ENCODE assay signal across 10 mouse cellular contexts in genomic region chr13:53118398-53118797, GRCm38 (mm10).
DNase-seq lines count a peak whose midpoint lies in the region; ATAC-seq and TF ChIP-seq lines count a peak whose summit lies in the region.
"Had no signal": no experiment of that assay in that cellular context is flagged by ENCODE, and none has a peak within 500 bp of the region (broad histone marks: within the 10 kb centered on the region; RNA-seq: fewer than 3 reads in every experiment).

No protein-coding gene starts in this region.

- peak; percentile 47 for TF ChIP-seq CTCF in forebrain, postnatal 0 days (IDR thresholded peaks at IDR 0.05; ENCODE audit: low read depth)
- peak; percentile 62 for TF ChIP-seq CTCF in lung, embryonic 14.5 days (IDR thresholded peaks at IDR 0.05; ENCODE audit: low read depth)
- TF ChIP-seq CTCF in brain, embryonic 14.5 days (IDR thresholded peaks at IDR 0.05; ENCODE audit: borderline replicate concordance, extremely low read depth, insufficient read depth, insufficient read length): peak; percentile 45; the same call in 1 of the 2 replicates
- peak; percentile 68 for TF ChIP-seq CTCF in stomach, postnatal 0 days (IDR thresholded peaks at IDR 0.05; ENCODE audit: low read depth)

- no peaks in the 10 kb centered on the region for H3K36me3 ChIP-seq in forebrain, postnatal 0 days (ENCODE audit: insufficient read depth)
- no peaks in the 10 kb centered on the region for H3K36me3 ChIP-seq in forebrain, embryonic 14.5 days (ENCODE audit: control insufficient read depth, insufficient read depth, low read length)
- H3K36me3 ChIP-seq in lung, embryonic 14.5 days (ENCODE audit: insufficient read depth): peaks cover 46% of the 10 kb centered on the region
- peaks cover 2% of the 10 kb centered on the region; the same call in 1 of the 2 replicates for H3K36me3 ChIP-seq in stomach, postnatal 0 days (ENCODE audit: control insufficient read depth, insufficient read depth, low read length)

- no peak for TF ChIP-seq EP300 in stomach, postnatal 0 days (optimal IDR thresholded peaks at IDR 0.05)

- ATAC-seq in forebrain, postnatal 0 days: no peak
- ATAC-seq in forebrain, embryonic 14.5 days: no peak
- ATAC-seq in lung, embryonic 14.5 days (ENCODE audit: insufficient read depth): no peak
- ATAC-seq in stomach, postnatal 0 days (ENCODE audit: low FRiP score, low TSS enrichment): no peak

- H3K27ac ChIP-seq in forebrain, postnatal 0 days (ENCODE audit: low read depth, low read length): no peak overlapping the region
- no peak overlapping the region for H3K27ac ChIP-seq in forebrain, embryonic 14.5 days (ENCODE audit: low read depth, low read length)
- no peak overlapping the region for H3K27ac ChIP-seq in lung, embryonic 14.5 days (ENCODE audit: low read depth)
- H3K27ac ChIP-seq in stomach, postnatal 0 days (replicated peaks): no peak overlapping the region

- peaks cover 7% of the 10 kb centered on the region; the same call in 1 of the 2 replicates for H3K4me1 ChIP-seq in forebrain, postnatal 0 days (ENCODE audit: insufficient read depth)
- peaks cover 15% of the 10 kb centered on the region for H3K4me1 ChIP-seq in forebrain, embryonic 14.5 days (ENCODE audit: control insufficient read depth, insufficient read depth, low read length)
- H3K4me1 ChIP-seq in lung, embryonic 14.5 days (ENCODE audit: insufficient read depth): peaks cover 10% of the 10 kb centered on the region; the same call in 1 of the 2 replicates
- no peaks in the 10 kb centered on the region for H3K4me1 ChIP-seq in stomach, postnatal 0 days (replicated peaks; ENCODE audit: control insufficient read depth, insufficient read depth)

- H3K9me3 ChIP-seq in forebrain, postnatal 0 days (ENCODE audit: low read length): no peaks in the 10 kb centered on the region
- no peaks in the 10 kb centered on the region for H3K9me3 ChIP-seq in forebrain, embryonic 14.5 days (replicated peaks; ENCODE audit: control insufficient read depth, low read length)
- H3K9me3 ChIP-seq in lung, embryonic 14.5 days (ENCODE audit: low read depth, low read length): no peaks in the 10 kb centered on the region
- H3K9me3 ChIP-seq in stomach, postnatal 0 days (ENCODE audit: control insufficient read depth, low read length): no peaks in the 10 kb centered on the region

- 79% methylated on average over 13 of the region's 13 CpGs for WGBS in forebrain, postnatal 0 days
- WGBS in forebrain, embryonic 14.5 days: 77% methylated on average over 13 of the region's 13 CpGs
- WGBS in lung, embryonic 14.5 days: 86% methylated on average over 13 of the region's 13 CpGs
- WGBS in stomach, postnatal 0 days: 88% methylated on average over 13 of the region's 13 CpGs

- H3K9ac ChIP-seq in forebrain, postnatal 0 days: no peak overlapping the region
- no peak overlapping the region for H3K9ac ChIP-seq in forebrain, embryonic 14.5 days (ENCODE audit: low read length)
- no peak overlapping the region for H3K9ac ChIP-seq in lung, embryonic 14.5 days
- H3K9ac ChIP-seq in stomach, postnatal 0 days (ENCODE audit: low read length): no peak overlapping the region

- TF ChIP-seq POLR2A in brain, embryonic 14.5 days (IDR thresholded peaks at IDR 0.05; ENCODE audit: borderline replicate concordance, extremely low read depth, insufficient read depth, insufficient read length, poor library complexity, severe bottlenecking): no peak

- no peaks in the 10 kb centered on the region for H3K27me3 ChIP-seq in forebrain, postnatal 0 days (ENCODE audit: insufficient read depth, low read length)
- no peaks in the 10 kb centered on the region for H3K27me3 ChIP-seq in forebrain, embryonic 14.5 days (replicated peaks; ENCODE audit: control insufficient read depth, insufficient read depth, low read length)
- no peaks in the 10 kb centered on the region for H3K27me3 ChIP-seq in lung, embryonic 14.5 days (ENCODE audit: insufficient read depth, low read length)
- H3K27me3 ChIP-seq in stomach, postnatal 0 days (ENCODE audit: control insufficient read depth, insufficient read depth, low read length): no peaks in the 10 kb centered on the region

- no peak for DNase-seq in forebrain, postnatal 0 days
- no peak for DNase-seq in forebrain, embryonic 14.5 days (ENCODE audit: low spot score)
- DNase-seq in lung, embryonic 14.5 days: no peak
- DNase-seq in lung, adult 18-20 months: no peak
- no peak for DNase-seq in brain, embryonic 14.5 days (ENCODE audit: low read depth)
- peak; percentile 45 for DNase-seq in stomach, postnatal 0 days (ENCODE audit: low spot score)
- no peak for DNase-seq in layer of hippocampus, adult 9-11 months
- no peak for DNase-seq in gastrocnemius, postnatal 36 days
- DNase-seq: adrenal gland, adult 2 months; heart, postnatal 14 days had no signal

- no peak overlapping the region for H3K4me2 ChIP-seq in forebrain, postnatal 0 days (ENCODE audit: low read depth)
- no peak overlapping the region for H3K4me2 ChIP-seq in forebrain, embryonic 14.5 days (ENCODE audit: low read length)
- no peak overlapping the region for H3K4me2 ChIP-seq in lung, embryonic 14.5 days
- H3K4me2 ChIP-seq in stomach, postnatal 0 days (replicated peaks; ENCODE audit: low read depth): no peak overlapping the region

- no peak overlapping the region for H3K4me3 ChIP-seq in forebrain, postnatal 0 days (ENCODE audit: low read depth, low read length)
- H3K4me3 ChIP-seq in forebrain, embryonic 14.5 days (ENCODE audit: low read depth, low read length): no peak overlapping the region
- no peak overlapping the region for H3K4me3 ChIP-seq in lung, embryonic 14.5 days (ENCODE audit: low read depth, low read length)
- H3K4me3 ChIP-seq in stomach, postnatal 0 days (ENCODE audit: low read depth, low read length): no peak overlapping the region

- intact Hi-C loops in gastrocnemius, postnatal 36 days (cut with DNase I): loop anchor here (5.0 kb wide), 1 partner anchor 169 kb away; the partner anchor contains the start of gene Ror2
